Mouse (Mus musculus): ENCODE results near the gene Ckm. TPM values are rescaled to one million over a fixed set of nuclear protein-coding genes. Genes with fewer than 3 reads are reported as not detected.

Ckm gene
- polyA plus RNA-seq, 1 experiment, result 0.96 TPM

DNA sequence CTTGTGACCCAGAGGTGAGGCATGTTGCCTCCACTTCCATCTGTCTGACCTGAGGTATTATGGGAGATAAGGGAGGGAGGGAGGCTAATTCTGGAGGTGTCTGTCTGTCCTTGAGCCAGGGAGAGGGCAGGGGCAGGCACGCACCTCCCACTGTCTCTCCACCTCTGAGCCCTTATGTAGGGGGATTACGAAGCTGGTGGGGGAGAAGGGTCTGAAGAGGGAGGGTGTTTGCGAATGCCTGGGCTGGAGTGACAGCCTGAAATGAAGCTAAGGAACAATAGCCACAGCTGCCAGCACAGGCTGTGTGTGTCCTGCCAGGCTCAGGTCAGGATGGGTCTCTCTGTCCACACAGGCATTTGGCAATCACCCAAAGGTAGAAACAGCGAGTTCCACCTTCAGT, 42.3 kb upstream of the Ckm start:
- Histone ChIP-seq H3K9me3 (no peaks in the 10 kb centered on the region), H3K27me3 (replicated peaks) (peaks cover 2% of the 10 kb centered on the region), H3K4me1 (peaks cover 67% of the 10 kb centered on the region), H3K36me3 (replicated peaks; ENCODE audit: low read length) (peaks cover 10% of the 10 kb centered on the region), H3K4me3 (replicated peaks) (peak overlapping the region; percentile 93)
- TF ChIP-seq FLI1 (IDR thresholded peaks at IDR 0.05; ENCODE audit: low read length), result no peak
- TF ChIP-seq GATA1 (IDR thresholded peaks at IDR 0.05; ENCODE audit: borderline replicate concordance, low read length), result no peak

GRCm38 (mm10) chr7:19363881-19364280, 40.7 kb upstream of the Ckm start:
- Histone ChIP-seq H3K4me3 (replicated peaks) (peak overlapping the region; percentile 31), H3K27me3 (replicated peaks) (peaks cover 8% of the 10 kb centered on the region), H3K36me3 (replicated peaks; ENCODE audit: low read length) (peaks cover 7% of the 10 kb centered on the region), H3K9me3 (no peaks in the 10 kb centered on the region), H3K4me1 (peaks cover 56% of the 10 kb centered on the region)
- no peak for TF ChIP-seq FLI1 (IDR thresholded peaks at IDR 0.05; ENCODE audit: low read length)
- TF ChIP-seq GATA1 (IDR thresholded peaks at IDR 0.05; ENCODE audit: borderline replicate concordance, low read length), result no peak

DNA sequence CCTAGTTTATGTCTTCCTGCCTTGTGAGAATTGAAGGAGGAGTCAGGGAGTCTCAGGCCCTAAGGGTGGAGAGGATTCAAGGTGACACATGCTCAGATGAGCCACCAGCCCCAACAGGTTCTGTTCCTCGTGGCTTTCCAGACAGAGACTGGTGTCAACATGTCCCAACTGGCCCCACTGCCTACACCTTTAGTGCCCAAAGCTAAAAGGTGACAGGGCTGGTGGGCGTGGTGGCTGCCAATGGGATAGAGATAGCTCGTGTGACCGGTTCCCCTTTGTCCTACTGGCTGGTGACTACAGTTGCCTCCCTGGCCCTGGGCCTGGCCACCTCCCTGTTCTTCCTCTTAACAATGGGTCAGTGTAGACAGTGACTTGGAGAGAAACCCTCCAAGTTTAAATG, 39.2 kb upstream of the Ckm start:
- H3K36me3 ChIP-seq (replicated peaks; ENCODE audit: low read length), result peaks cover 20% of the 10 kb centered on the region
- no peak overlapping the region for H3K4me3 ChIP-seq (replicated peaks)
- H3K27me3 ChIP-seq (replicated peaks), result peaks cover 13% of the 10 kb centered on the region
- TF ChIP-seq GATA1 (IDR thresholded peaks at IDR 0.05; ENCODE audit: borderline replicate concordance, low read length), result no peak
- no peak for TF ChIP-seq FLI1 (IDR thresholded peaks at IDR 0.05; ENCODE audit: low read length)
- peaks cover 55% of the 10 kb centered on the region for H3K4me1 ChIP-seq
- no peaks in the 10 kb centered on the region for H3K9me3 ChIP-seq

- peaks cover 29% of the 10 kb centered on the region for H3K4me1 ChIP-seq
- H3K4me3 ChIP-seq (replicated peaks), result peak overlapping the region; percentile 9
- TF ChIP-seq FLI1 (IDR thresholded peaks at IDR 0.05; ENCODE audit: low read length), result no peak
- no peak for TF ChIP-seq GATA1 (IDR thresholded peaks at IDR 0.05; ENCODE audit: borderline replicate concordance, low read length)
- H3K27me3 ChIP-seq (replicated peaks), result peaks cover 11% of the 10 kb centered on the region
- no peaks in the 10 kb centered on the region for H3K9me3 ChIP-seq
- H3K36me3 ChIP-seq (replicated peaks; ENCODE audit: low read length), result peaks cover 43% of the 10 kb centered on the region
These were observed 36.2 kb upstream of the Ckm start for GRCm38 (mm10) chr7:19368380-19368779.

- Histone ChIP-seq H3K36me3 (replicated peaks; ENCODE audit: low read length) (peaks cover 55% of the 10 kb centered on the region), H3K27me3 (replicated peaks) (peaks cover 11% of the 10 kb centered on the region), H3K4me1 (peaks cover 19% of the 10 kb centered on the region), H3K9me3 (no peaks in the 10 kb centered on the region), H3K4me3 (replicated peaks) (peak overlapping the region; percentile 80)
- TF ChIP-seq FLI1 (IDR thresholded peaks at IDR 0.05; ENCODE audit: low read length) (no peak), GATA1 (IDR thresholded peaks at IDR 0.05; ENCODE audit: borderline replicate concordance, low read length) (no peak)
These were observed 34.7 kb upstream of the Ckm start for GRCm38 (mm10) chr7:19369823-19370425.

DNA sequence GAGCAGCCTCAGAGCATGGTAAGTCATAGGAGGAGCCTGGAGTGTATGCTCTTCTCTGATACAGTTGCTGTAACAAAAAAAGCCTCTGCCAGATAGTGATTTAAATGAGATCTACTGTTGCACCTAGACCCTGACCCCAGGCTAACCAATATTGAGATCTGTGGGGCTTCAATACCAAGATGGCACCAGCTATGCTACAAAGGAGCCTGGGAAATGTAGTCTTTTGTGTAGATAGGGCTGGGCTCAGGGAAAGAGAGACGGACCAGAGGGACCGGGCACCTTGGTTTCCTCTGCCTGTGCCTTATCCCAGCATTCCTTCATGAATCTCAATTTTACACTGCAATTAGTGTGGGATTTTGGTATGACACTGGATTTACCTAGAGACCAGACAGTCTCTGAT, 31.2 kb upstream of the Ckm start:
- no peak for TF ChIP-seq GATA1 (IDR thresholded peaks at IDR 0.05; ENCODE audit: borderline replicate concordance, low read length)
- TF ChIP-seq FLI1 (IDR thresholded peaks at IDR 0.05; ENCODE audit: low read length), result no peak
- Histone ChIP-seq H3K27me3 (replicated peaks) (peaks cover 10% of the 10 kb centered on the region), H3K4me3 (replicated peaks) (no peak overlapping the region), H3K4me1 (peaks cover 18% of the 10 kb centered on the region), H3K36me3 (replicated peaks; ENCODE audit: low read length) (peaks cover 86% of the 10 kb centered on the region), H3K9me3 (no peaks in the 10 kb centered on the region)

DNA sequence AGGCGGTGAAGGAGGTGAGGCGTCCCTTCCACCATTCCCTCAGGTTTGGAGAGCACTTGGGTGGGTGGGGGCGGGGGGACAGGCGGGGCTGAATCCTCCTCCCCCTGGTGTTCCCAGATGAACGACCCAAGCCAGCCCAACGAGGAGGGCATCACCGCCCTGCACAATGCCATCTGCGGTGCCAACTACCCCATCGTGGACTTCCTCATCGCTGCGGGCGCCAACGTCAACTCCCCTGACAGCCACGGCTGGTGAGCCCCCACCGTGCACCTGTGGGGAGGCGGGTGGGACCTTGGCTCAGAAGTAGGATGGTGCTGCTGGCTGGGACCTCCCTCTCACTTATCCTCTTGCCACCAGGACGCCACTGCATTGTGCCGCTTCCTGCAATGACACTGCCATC, 29.2 kb upstream of the Ckm start:
- Histone ChIP-seq H3K4me1 (peaks cover 6% of the 10 kb centered on the region; the same call in 1 of the 2 replicates), H3K36me3 (replicated peaks; ENCODE audit: low read length) (peaks cover 68% of the 10 kb centered on the region), H3K4me3 (replicated peaks) (peak overlapping the region; percentile 6), H3K9me3 (no peaks in the 10 kb centered on the region), H3K27me3 (replicated peaks) (no peaks in the 10 kb centered on the region)
- TF ChIP-seq FLI1 (IDR thresholded peaks at IDR 0.05; ENCODE audit: low read length), result no peak
- TF ChIP-seq GATA1 (IDR thresholded peaks at IDR 0.05; ENCODE audit: borderline replicate concordance, low read length), result no peak

- TF ChIP-seq GATA1 (IDR thresholded peaks at IDR 0.05; ENCODE audit: borderline replicate concordance, low read length) (no peak), FLI1 (IDR thresholded peaks at IDR 0.05; ENCODE audit: low read length) (no peak)
- Histone ChIP-seq H3K4me1 (peaks cover 5% of the 10 kb centered on the region), H3K4me3 (replicated peaks) (no peak overlapping the region), H3K9me3 (no peaks in the 10 kb centered on the region), H3K36me3 (replicated peaks; ENCODE audit: low read length) (peaks cover 62% of the 10 kb centered on the region), H3K27me3 (replicated peaks) (no peaks in the 10 kb centered on the region)
These were observed 28.6 kb upstream of the Ckm start for GRCm38 (mm10) chr7:19376019-19376418.

DNA sequence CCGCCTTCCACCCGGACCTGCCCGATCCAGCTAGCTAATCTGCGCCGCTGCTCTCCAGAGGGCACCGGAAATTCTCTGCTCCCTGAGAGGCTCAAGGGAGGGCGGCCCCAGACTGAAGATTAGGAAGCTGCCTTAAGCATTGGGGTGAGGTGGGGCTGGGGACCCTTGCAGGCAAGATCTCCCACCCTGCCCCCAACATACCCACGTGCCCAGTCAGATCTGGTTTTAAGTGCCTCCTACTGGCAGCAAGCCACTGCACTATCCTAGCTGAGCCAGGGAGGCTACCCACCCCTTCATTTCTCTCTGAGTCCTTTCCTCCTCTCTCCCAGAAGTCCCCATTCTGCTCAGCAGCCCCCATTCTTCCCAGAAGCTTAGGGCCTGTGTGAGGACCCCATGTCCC, 26.5 kb upstream of the Ckm start:
- H3K9me3 ChIP-seq, result no peaks in the 10 kb centered on the region
- H3K4me1 ChIP-seq, result peaks cover 18% of the 10 kb centered on the region
- TF ChIP-seq GATA1 (IDR thresholded peaks at IDR 0.05; ENCODE audit: borderline replicate concordance, low read length) (no peak), FLI1 (IDR thresholded peaks at IDR 0.05; ENCODE audit: low read length) (no peak)
- no peak overlapping the region for H3K4me3 ChIP-seq (replicated peaks)
- H3K27me3 ChIP-seq (replicated peaks), result no peaks in the 10 kb centered on the region
- peaks cover 48% of the 10 kb centered on the region for H3K36me3 ChIP-seq (replicated peaks; ENCODE audit: low read length)

GRCm38 (mm10) chr7:19381377-19382165, 23.0 kb upstream of the Ckm start, which contains the start of gene Ercc2:
Ercc2 (plus strand) TSS chr7:19382010.
- no peaks in the 10 kb centered on the region for H3K9me3 ChIP-seq
- TF ChIP-seq FLI1 (IDR thresholded peaks at IDR 0.05; ENCODE audit: low read length) (no peak), GATA1 (IDR thresholded peaks at IDR 0.05; ENCODE audit: borderline replicate concordance, low read length) (no peak)
- H3K4me3 ChIP-seq (replicated peaks), result peak within 1 kb of the TSS; percentile 100
- peaks cover 36% of the 10 kb centered on the region for H3K4me1 ChIP-seq
- H3K27me3 ChIP-seq (replicated peaks), result no peaks in the 10 kb centered on the region
- H3K36me3 ChIP-seq (replicated peaks; ENCODE audit: low read length), result peaks cover 50% of the 10 kb centered on the region

Measured in megakaryocyte, embryonic 14.5 days (primary cell).